Mouse (Mus musculus) midbrain, embryonic 10.5 days (tissue): ENCODE data around the gene Cep135. TPM values are rescaled to one million over a fixed set of nuclear protein-coding genes. Genes with fewer than 3 reads are reported as not detected.

ENCODE experiments used
- DNase-seq: peaks from one replicate; pipeline ENCODE4 v3.0.0-alpha.2; 2017; ENCODE audit warnings: low spot score
- H3K27ac ChIP-seq: fragments of 300-500 bp; sonication (generic); replicated peaks from 2 replicates; pipeline ENCODE4 v1.5.1; 2016; ENCODE audit warnings: mild to moderate bottlenecking
- H3K27me3 ChIP-seq: fragments of 300-500 bp; sonication (generic); 2 replicates; pipeline ENCODE4 v1.6.1; 2016; ENCODE audit warnings: low read depth, mild to moderate bottlenecking; ENCODE audit not compliant: poor library complexity, severe bottlenecking
- H3K36me3 ChIP-seq: fragments of 300-500 bp; sonication (generic); 2 replicates; pipeline ENCODE4 v1.6.1; 2016; ENCODE audit warnings: mild to moderate bottlenecking, moderate library complexity
- H3K4me1 ChIP-seq: fragments of 300-500 bp; sonication (generic); 2 replicates; pipeline ENCODE4 v1.6.1; 2016
- H3K4me3 ChIP-seq: fragments of 300-500 bp; sonication (generic); 2 replicates; pipeline ENCODE4 v1.5.1; 2016; ENCODE audit warnings: mild to moderate bottlenecking, moderate library complexity
- H3K9me3 ChIP-seq: fragments of 300-500 bp; sonication (generic); replicated peaks from 2 replicates; pipeline ENCODE4 v1.6.1; 2016; ENCODE audit warnings: mild to moderate bottlenecking
- WGBS: fragments of 180-500 bp; shearing (Covaris S2); methylation state at CpG from one replicate; pipeline ENCODE4 v1.1.7; 2016; 5-methylcytosine and 5-hydroxymethylcytosine counted together
- polyA plus RNA-seq: library from polyadenylated mRNA; unstranded; fragments of >200 nt; fragmentation: Nextera tagmentation; extraction: Ambion mirVana; gene quantifications from 2 replicates; pipeline ENCODE4 v1.2.1, GENCODE M21; 2016

Gene Cep135
- 9.6 and 9.9 TPM in 2 replicates for polyA plus RNA-seq

GRCm38 (mm10) chr5:76588551-76589283 is at the start of gene Cep135:
TSS of gene Cep135 (plus strand) at chr5:76588698.
- peak; percentile 91 for DNase-seq
- peak within 1 kb of the TSS; percentile 95 for H3K4me3 ChIP-seq
- H3K27me3 ChIP-seq = no peaks in the 10 kb centered on the region
- H3K9me3 ChIP-seq = no peaks in the 10 kb centered on the region
- H3K4me1 ChIP-seq = peaks cover 21% of the 10 kb centered on the region
- peak within 1 kb of the TSS; percentile 99 for H3K27ac ChIP-seq
- under 1% methylated on average over 92 of the region's 92 CpGs for WGBS
- peaks cover 22% of the 10 kb centered on the region for H3K36me3 ChIP-seq

- DNase-seq = no peak
- no peak overlapping the region for H3K4me3 ChIP-seq
- no peak overlapping the region for H3K27ac ChIP-seq
- H3K9me3 ChIP-seq = no peaks in the 10 kb centered on the region
- no peaks in the 10 kb centered on the region for H3K4me1 ChIP-seq
- peaks cover 83% of the 10 kb centered on the region for H3K36me3 ChIP-seq
- WGBS = 77% methylated on average over 8 of the region's 8 CpGs
- H3K27me3 ChIP-seq = no peaks in the 10 kb centered on the region
These were observed 48.3 kb upstream of the Cep135 start for GRCm38 (mm10) chr5:76540181-76540580.

- H3K4me3 ChIP-seq = no peak overlapping the region
- H3K27ac ChIP-seq = no peak overlapping the region
- H3K9me3 ChIP-seq = no peaks in the 10 kb centered on the region
- DNase-seq = no peak
- no peaks in the 10 kb centered on the region for H3K4me1 ChIP-seq
- H3K36me3 ChIP-seq = peaks cover 83% of the 10 kb centered on the region
- no peaks in the 10 kb centered on the region for H3K27me3 ChIP-seq
These were observed 47.7 kb upstream of the Cep135 start for GRCm38 (mm10) chr5:76540842-76541241.

- WGBS = 96% methylated on average over 8 of the region's 8 CpGs
- H3K36me3 ChIP-seq = peaks cover 65% of the 10 kb centered on the region
- no peak overlapping the region for H3K27ac ChIP-seq
- H3K9me3 ChIP-seq = no peaks in the 10 kb centered on the region
- no peaks in the 10 kb centered on the region for H3K4me1 ChIP-seq
- H3K27me3 ChIP-seq = no peaks in the 10 kb centered on the region
- H3K4me3 ChIP-seq = no peak overlapping the region
- no peak for DNase-seq
These were observed 45.3 kb upstream of the Cep135 start for GRCm38 (mm10) chr5:76543200-76543599.

GRCm38 (mm10) chr5:76550426-76550825 is 38.1 kb upstream of the Cep135 start:
- no peak overlapping the region for H3K27ac ChIP-seq
- no peak for DNase-seq
- no peak overlapping the region for H3K4me3 ChIP-seq
- H3K4me1 ChIP-seq = no peaks in the 10 kb centered on the region
- H3K9me3 ChIP-seq = no peaks in the 10 kb centered on the region
- H3K27me3 ChIP-seq = no peaks in the 10 kb centered on the region
- WGBS = 94% methylated on average over 8 of the region's 8 CpGs
- H3K36me3 ChIP-seq = peaks cover 61% of the 10 kb centered on the region

- H3K9me3 ChIP-seq = no peaks in the 10 kb centered on the region; the same call in 1 of the 2 replicates
- H3K4me1 ChIP-seq = no peaks in the 10 kb centered on the region
- no peak overlapping the region for H3K4me3 ChIP-seq
- WGBS = 24% methylated on average over 3 of the region's 3 CpGs
- peak; percentile 47 for DNase-seq
- no peaks in the 10 kb centered on the region for H3K27me3 ChIP-seq
- H3K27ac ChIP-seq = no peak overlapping the region
- peaks cover 96% of the 10 kb centered on the region for H3K36me3 ChIP-seq
These were observed 23.2 kb upstream of the Cep135 start for GRCm38 (mm10) chr5:76565321-76565720.

GRCm38 (mm10) chr5:76574251-76574650 is 14.2 kb upstream of the Cep135 start:
- DNase-seq = no peak
- no peak overlapping the region for H3K4me3 ChIP-seq
- no peak overlapping the region for H3K27ac ChIP-seq
- H3K27me3 ChIP-seq = no peaks in the 10 kb centered on the region
- no peaks in the 10 kb centered on the region for H3K4me1 ChIP-seq
- peaks cover 34% of the 10 kb centered on the region for H3K36me3 ChIP-seq
- 68% methylated on average over 7 of the region's 7 CpGs for WGBS
- peaks cover 13% of the 10 kb centered on the region for H3K9me3 ChIP-seq

GRCm38 (mm10) chr5:76577026-76577425 is 11.5 kb upstream of the Cep135 start:
- Histone ChIP-seq H3K4me1 (no peaks in the 10 kb centered on the region), H3K27ac (no peak overlapping the region), H3K4me3 (no peak overlapping the region), H3K36me3 (peaks cover 7% of the 10 kb centered on the region), H3K27me3 (no peaks in the 10 kb centered on the region), H3K9me3 (peaks cover 9% of the 10 kb centered on the region)
- 73% methylated on average over 3 of the region's 3 CpGs for WGBS
- no peak for DNase-seq

GRCm38 (mm10) chr5:76585378-76585777 is 3.1 kb upstream of the Cep135 start:
- no peak for DNase-seq
- WGBS = 91% methylated on average over 2 of the region's 2 CpGs

GRCm38 (mm10) chr5:76589311-76589710 is 813 bp downstream of the Cep135 start:
- no peak for DNase-seq
- H3K27ac ChIP-seq = peak overlapping the region; percentile 99
- 14% methylated on average over 7 of the region's 7 CpGs for WGBS
- no peaks in the 10 kb centered on the region for H3K27me3 ChIP-seq
- H3K9me3 ChIP-seq = no peaks in the 10 kb centered on the region
- peak overlapping the region; percentile 95 for H3K4me3 ChIP-seq
- H3K36me3 ChIP-seq = peaks cover 28% of the 10 kb centered on the region
- peaks cover 21% of the 10 kb centered on the region for H3K4me1 ChIP-seq

More at GRCm38 (mm10) chr5:76585378-76585777, 3.1 kb upstream of the Cep135 start:
- Histone ChIP-seq H3K27ac (no peak overlapping the region), H3K9me3 (no peaks in the 10 kb centered on the region), H3K36me3 (no peaks in the 10 kb centered on the region), H3K4me3 (no peak overlapping the region), H3K27me3 (no peaks in the 10 kb centered on the region), H3K4me1 (peaks cover 19% of the 10 kb centered on the region)

GRCm38 (mm10) chr5:76590009-76590408 is 1.5 kb downstream of the Cep135 start:
- Histone ChIP-seq H3K4me3 (peak overlapping the region; percentile 95), H3K9me3 (no peaks in the 10 kb centered on the region), H3K27me3 (no peaks in the 10 kb centered on the region), H3K27ac (no peak overlapping the region), H3K4me1 (peaks cover 21% of the 10 kb centered on the region), H3K36me3 (peaks cover 35% of the 10 kb centered on the region)
- DNase-seq = no peak
- 88% methylated on average over 2 of the region's 2 CpGs for WGBS

GRCm38 (mm10) chr5:76591885-76592284 is 3.4 kb downstream of the Cep135 start:
- Histone ChIP-seq H3K27ac (no peak overlapping the region), H3K4me1 (peaks cover 21% of the 10 kb centered on the region), H3K27me3 (no peaks in the 10 kb centered on the region), H3K9me3 (no peaks in the 10 kb centered on the region), H3K4me3 (no peak overlapping the region), H3K36me3 (peaks cover 54% of the 10 kb centered on the region)
- 58% methylated on average over 9 of the region's 9 CpGs for WGBS
- DNase-seq = no peak

GRCm38 (mm10) chr5:76609702-76610370 is 21.3 kb downstream of the Cep135 start:
- H3K4me1 ChIP-seq = no peaks in the 10 kb centered on the region
- no peaks in the 10 kb centered on the region for H3K27me3 ChIP-seq
- WGBS = 94% methylated on average over 8 of the region's 8 CpGs
- no peak overlapping the region for H3K27ac ChIP-seq
- peaks cover 97% of the 10 kb centered on the region for H3K36me3 ChIP-seq
- H3K4me3 ChIP-seq = no peak overlapping the region
- H3K9me3 ChIP-seq = no peaks in the 10 kb centered on the region
- no peak for DNase-seq
